Mouse (Mus musculus) right cerebral cortex, adult 18-20 months (tissue): ENCODE data around the gene Cd5l.

Experiments used
- DNase-seq: peaks from one replicate; pipeline ENCODE4 v3.0.0; 2022; ENCODE audit warnings: mixed read lengths

Cd5l gene

GRCm38 (mm10) chr3:87409196-87409935, 51.7 kb downstream of the Cd5l start:
- DNase-seq = no peak

GRCm38 (mm10) chr3:87410605-87411004, 52.9 kb downstream of the Cd5l start:
- DNase-seq = no peak

GRCm38 (mm10) chr3:87411150-87411549, 53.5 kb downstream of the Cd5l start:
- peak; percentile 3 for DNase-seq

GRCm38 (mm10) chr3:87420645-87421044, 63.0 kb downstream of the Cd5l start:
- DNase-seq = no peak
